Mouse (Mus musculus) forebrain, postnatal 0 days (tissue): Measurements from ENCODE around the gene Clec4b2. TPM values are rescaled to one million over a fixed set of nuclear protein-coding genes. Genes with fewer than 3 reads are reported as not detected.
"Not testable (repeated sequence)": the region's sequence is repeated elsewhere in the genome, so short reads cannot be mapped to it uniquely, and the experiment has no call there.

Experiments used
- ATAC-seq: fragments of 200-750 bp; cut with Nextera tagmentation; 2 replicates; pipeline ENCODE4 v1.8.0; 2017; ENCODE audit warnings: mild to moderate bottlenecking, moderate library complexity
- DNase-seq: peaks from one replicate; pipeline ENCODE4 v3.0.0-alpha.2; 2015
- H3K27ac ChIP-seq: fragments of 300-500 bp; sonication (generic); 2 replicates; pipeline ENCODE4 v1.5.1; 2014; ENCODE audit warnings: low read depth, mild to moderate bottlenecking, antibody characterized with exemption, low read length, moderate library complexity, mixed read lengths
- H3K27me3 ChIP-seq: fragments of 300-500 bp; sonication (generic); 2 replicates; pipeline ENCODE4 v1.6.1; 2014; ENCODE audit warnings: mild to moderate bottlenecking, low read length, mixed read lengths; ENCODE audit not compliant: insufficient read depth
- H3K36me3 ChIP-seq: fragments of 300-500 bp; sonication (generic); 2 replicates; pipeline ENCODE4 v1.6.1; 2014; ENCODE audit warnings: mild to moderate bottlenecking, moderate library complexity; ENCODE audit not compliant: insufficient read depth
- H3K4me1 ChIP-seq: fragments of 300-500 bp; sonication (generic); 2 replicates; pipeline ENCODE4 v1.6.1; 2014; ENCODE audit warnings: antibody characterized with exemption; ENCODE audit not compliant: insufficient read depth
- H3K4me2 ChIP-seq: fragments of 300-500 bp; sonication (generic); 2 replicates; pipeline ENCODE4 v1.6.1; 2014; ENCODE audit warnings: low read depth, mild to moderate bottlenecking, moderate library complexity
- H3K4me3 ChIP-seq: fragments of 300-500 bp; sonication (generic); 2 replicates; pipeline ENCODE4 v1.5.1; 2014; ENCODE audit warnings: low read depth, low read length, mixed read lengths
- H3K9ac ChIP-seq: fragments of 300-500 bp; sonication (generic); 2 replicates; pipeline ENCODE4 v1.6.1; 2014; ENCODE audit warnings: mild to moderate bottlenecking
- H3K9me3 ChIP-seq: fragments of 300-500 bp; sonication (generic); 2 replicates; pipeline ENCODE4 v1.6.1; 2016; ENCODE audit warnings: low read length
- CTCF ChIP-seq: sonication (generic); IDR thresholded peaks from 2 replicates; pipeline ENCODE4 v1.5.1; 2016; ENCODE audit warnings: antibody characterized with exemption, control low read depth, low read depth
- WGBS: fragments of 180-500 bp; shearing (Covaris S2); extraction: QIAGEN DNeasy Blood & Tissue Kit; methylation state at CpG from one replicate; pipeline ENCODE4 v1.1.7; 2014; 5-methylcytosine and 5-hydroxymethylcytosine counted together
- polyA plus RNA-seq: library from polyadenylated mRNA; unstranded; fragments of >200 nt; fragmentation: Nextera tagmentation; extraction: Ambion mirVana; gene quantifications from 2 replicates; pipeline ENCODE4 v1.2.1, GENCODE M21; 2015
- total RNA-seq: library from RNA; depleted of rRNA; stranded (reverse); fragments of >200 nt; gene quantifications from 2 replicates; pipeline ENCODE4 v1.2.3, GENCODE M21; 2014; rRNA removed

Gene Clec4b2
- total and polyA plus RNA-seq, 2 experiments from 2014 or later = not detected

GRCm38 (mm10) chr6:123244201-123244600 lies 71.5 kb downstream of the Clec4b2 start:
- Histone ChIP-seq H3K4me1 (no peaks in the 10 kb centered on the region), H3K27ac (no peak overlapping the region), H3K4me3 (no peak overlapping the region), H3K9me3 (0 out of 2 replicates have a peak, but pooled peaks cover 2% of the 10 kb centered on the region), H3K36me3 (no peaks in the 10 kb centered on the region), H3K9ac (no peak overlapping the region), H3K27me3 (no peaks in the 10 kb centered on the region), H3K4me2 (no peak overlapping the region)
- DNase-seq (no peak), ATAC-seq (no peak)
- 86% methylated on average over 5 of the region's 5 CpGs for WGBS
- TF ChIP-seq CTCF = no peak

- not testable (repeated sequence) for ATAC-seq, H3K9ac ChIP-seq, H3K27me3 ChIP-seq, H3K4me1 ChIP-seq, DNase-seq, H3K4me3 ChIP-seq, H3K9me3 ChIP-seq, H3K27ac ChIP-seq, H3K36me3 ChIP-seq, H3K4me2 ChIP-seq
- 83% methylated on average over 2 of the region's 2 CpGs for WGBS
Measured at GRCm38 (mm10) chr6:123248862-123249261, 76.2 kb downstream of the Clec4b2 start.

- no peak for ATAC-seq
Measured at GRCm38 (mm10) chr6:123252735-123253134, 80.0 kb downstream of the Clec4b2 start.

More at GRCm38 (mm10) chr6:123252735-123253134, 80.0 kb downstream of the Clec4b2 start:
- no peaks in the 10 kb centered on the region for H3K27me3 ChIP-seq
- no peak overlapping the region for H3K4me3 ChIP-seq
- no peaks in the 10 kb centered on the region for H3K36me3 ChIP-seq
- no peak overlapping the region for H3K9ac ChIP-seq
- no peaks in the 10 kb centered on the region for H3K4me1 ChIP-seq
- H3K4me2 ChIP-seq = no peak overlapping the region
- no peak for TF ChIP-seq CTCF
- no peak for DNase-seq
- no peak overlapping the region for H3K27ac ChIP-seq
- H3K9me3 ChIP-seq = no peaks in the 10 kb centered on the region

Other genes starting within 250 kb of the Clec4b2 start
- 0.38 and 0.57 TPM in 2 replicates for gene Clec4a3, start 220.4 kb upstream of the Clec4b2 start, total RNA-seq
- 1.1 and 1.5 TPM in 2 replicates for gene Clec4a3, start 220.4 kb upstream of the Clec4b2 start, polyA plus RNA-seq
- gene Clec4a4, start 182.5 kb upstream of the Clec4b2 start, total RNA-seq = 0.33 TPM in 1 of 2 replicates, not detected in the other
- gene Clec4a4, start 182.5 kb upstream of the Clec4b2 start, polyA plus RNA-seq = not detected in 2 replicates
- not detected in 2 replicates for gene Clec4b1, start 122.9 kb upstream of the Clec4b2 start, total RNA-seq
- not detected in 2 replicates for gene Clec4b1, start 122.9 kb upstream of the Clec4b2 start, polyA plus RNA-seq
- 0.57 and 0.77 TPM in 2 replicates for gene Clec4a2, start 66.5 kb upstream of the Clec4b2 start, total RNA-seq
- 1.2 and 1.3 TPM in 2 replicates for gene Clec4a2, start 66.5 kb upstream of the Clec4b2 start, polyA plus RNA-seq
- 0.23 and 0.38 TPM in 2 replicates for gene Clec4n, start 57.0 kb downstream of the Clec4b2 start, total RNA-seq
- gene Clec4n, start 57.0 kb downstream of the Clec4b2 start, polyA plus RNA-seq = 0.70 and 1.2 TPM in 2 replicates
- not detected in 2 replicates for gene Clec4d, start 89.2 kb downstream of the Clec4b2 start, total RNA-seq
- not detected in 2 replicates for gene Clec4d, start 89.2 kb downstream of the Clec4b2 start, polyA plus RNA-seq
- gene Clec4e, start 117.0 kb downstream of the Clec4b2 start, total RNA-seq = not detected in 2 replicates
- gene Clec4e, start 117.0 kb downstream of the Clec4b2 start, polyA plus RNA-seq = not detected in 2 replicates
- gene Vmn2r19, start 135.4 kb downstream of the Clec4b2 start, total RNA-seq = not detected in 2 replicates
- not detected in 2 replicates for gene Vmn2r19, start 135.4 kb downstream of the Clec4b2 start, polyA plus RNA-seq
- not detected in 2 replicates for gene Vmn2r20, start 245.2 kb downstream of the Clec4b2 start, total RNA-seq
- not detected in 2 replicates for gene Vmn2r20, start 245.2 kb downstream of the Clec4b2 start, polyA plus RNA-seq